Mouse (Mus musculus) olfactory bulb, adult 2 months (tissue): ENCODE results near the gene D630045J12Rik.

Experiments
- CTCF ChIP-seq: fragments of 200-500 bp; IDR thresholded peaks from 2 replicates; pipeline ENCODE4 v1.5.1; 2012; ENCODE audit warnings: low read depth, mild to moderate bottlenecking, low read length, moderate library complexity; ENCODE audit not compliant: insufficient read depth
- POLR2A ChIP-seq: fragments of 200-500 bp; IDR thresholded peaks from 2 replicates; pipeline ENCODE4 v1.6.1; 2012; ENCODE audit warnings: mild to moderate bottlenecking, low read depth, low read length, moderate library complexity; ENCODE audit not compliant: insufficient read depth

GRCm38 (mm10) chr6:38156204-38156603 lies 97.6 kb downstream of the D630045J12Rik start:
- TF ChIP-seq POLR2A (no peak), CTCF (no peak)
